Mouse (Mus musculus) cerebellum, postnatal 25 days (tissue): ENCODE results near the gene Cd300ld4.
"Not testable (repeated sequence)": the region's sequence is repeated elsewhere in the genome, so short reads cannot be mapped to it uniquely, and the experiment has no call there.

Experiments
- DNase-seq, 2 experiments: peaks; one replicate each; pipeline ENCODE4 v3.0.0; 2021; ENCODE audit warnings: mixed read lengths in 2 of 2

Cd300ld4 gene

GRCm38 (mm10) chr11:115026912-115027311 lies at the start of gene Cd300ld4:
Gene Cd300ld4, minus strand, starts transcription at chr11:115027012.
- DNase-seq: not testable (repeated sequence)

- no peak for DNase-seq
Observed at GRCm38 (mm10) chr11:115075859-115076258, 49.0 kb upstream of the Cd300ld4 start.

GRCm38 (mm10) chr11:115075407-115075806 lies 48.6 kb upstream of the Cd300ld4 start:
- DNase-seq: no peak

- no peak for DNase-seq
Observed at GRCm38 (mm10) chr11:115073002-115073401, 46.2 kb upstream of the Cd300ld4 start.

GRCm38 (mm10) chr11:115071631-115072294 lies 45.0 kb upstream of the Cd300ld4 start:
- no peak for DNase-seq

- DNase-seq: no peak
Observed at GRCm38 (mm10) chr11:115071015-115071551, 44.3 kb upstream of the Cd300ld4 start.

GRCm38 (mm10) chr11:115066768-115067167 lies 40.0 kb upstream of the Cd300ld4 start:
- DNase-seq: peak in 1 of 2 experiments; percentile 1

- DNase-seq: no peak
Observed at GRCm38 (mm10) chr11:115062077-115062476, 35.3 kb upstream of the Cd300ld4 start, which contains the start of gene Cd300e. Gene Cd300e, minus strand, starts transcription at chr11:115062177.

GRCm38 (mm10) chr11:115059797-115060196 lies 33.0 kb upstream of the Cd300ld4 start:
- no peak for DNase-seq

GRCm38 (mm10) chr11:115058701-115059100 lies 31.9 kb upstream of the Cd300ld4 start:
- no peak for DNase-seq

- no peak for DNase-seq
Observed at GRCm38 (mm10) chr11:115054537-115054936, 27.7 kb upstream of the Cd300ld4 start.

- DNase-seq: no peak
Observed at GRCm38 (mm10) chr11:115052991-115053390, 26.2 kb upstream of the Cd300ld4 start.

GRCm38 (mm10) chr11:115052206-115052605 lies 25.4 kb upstream of the Cd300ld4 start:
- DNase-seq: no peak

GRCm38 (mm10) chr11:115049282-115049895 lies 22.6 kb upstream of the Cd300ld4 start:
- DNase-seq: peak; percentile 96 to 97

GRCm38 (mm10) chr11:115048259-115048658 lies 21.4 kb upstream of the Cd300ld4 start, which contains the start of gene Cd300ld3:
Gene Cd300ld3, minus strand, starts transcription at chr11:115048409.
- DNase-seq: peak in 1 of 2 experiments; percentile 9

- not testable (repeated sequence) for DNase-seq
Observed at GRCm38 (mm10) chr11:115037669-115038068, 10.9 kb upstream of the Cd300ld4 start, which contains the start of gene Cd300ld5. Gene Cd300ld5, minus strand, starts transcription at chr11:115037769.

GRCm38 (mm10) chr11:115016093-115016492 lies 10.7 kb downstream of the Cd300ld4 start, which contains the start of gene Cd300ld2:
Gene Cd300ld2, minus strand, starts transcription at chr11:115016193.
- DNase-seq: not testable (repeated sequence)

- DNase-seq: no peak
Observed at GRCm38 (mm10) chr11:115004070-115004469, 22.7 kb downstream of the Cd300ld4 start.

- peak; percentile 28 to 39 for DNase-seq
Observed at GRCm38 (mm10) chr11:115001474-115002040, 25.3 kb downstream of the Cd300ld4 start, which contains the start of gene Cd300c2. Gene Cd300c2, minus strand, starts transcription at chr11:115001880.

- DNase-seq: no peak
Observed at GRCm38 (mm10) chr11:114989793-114990192, 37.0 kb downstream of the Cd300ld4 start, which contains the start of gene Cd300ld. Gene Cd300ld, minus strand, starts transcription at chr11:114989922.

GRCm38 (mm10) chr11:114981866-114982265 lies 44.9 kb downstream of the Cd300ld4 start:
- DNase-seq: no peak

GRCm38 (mm10) chr11:114972726-114973125 lies 54.1 kb downstream of the Cd300ld4 start:
- peak; percentile 25 to 55 for DNase-seq
